Mouse (Mus musculus): Measurements from ENCODE around the gene Btn2a2.

DNA sequence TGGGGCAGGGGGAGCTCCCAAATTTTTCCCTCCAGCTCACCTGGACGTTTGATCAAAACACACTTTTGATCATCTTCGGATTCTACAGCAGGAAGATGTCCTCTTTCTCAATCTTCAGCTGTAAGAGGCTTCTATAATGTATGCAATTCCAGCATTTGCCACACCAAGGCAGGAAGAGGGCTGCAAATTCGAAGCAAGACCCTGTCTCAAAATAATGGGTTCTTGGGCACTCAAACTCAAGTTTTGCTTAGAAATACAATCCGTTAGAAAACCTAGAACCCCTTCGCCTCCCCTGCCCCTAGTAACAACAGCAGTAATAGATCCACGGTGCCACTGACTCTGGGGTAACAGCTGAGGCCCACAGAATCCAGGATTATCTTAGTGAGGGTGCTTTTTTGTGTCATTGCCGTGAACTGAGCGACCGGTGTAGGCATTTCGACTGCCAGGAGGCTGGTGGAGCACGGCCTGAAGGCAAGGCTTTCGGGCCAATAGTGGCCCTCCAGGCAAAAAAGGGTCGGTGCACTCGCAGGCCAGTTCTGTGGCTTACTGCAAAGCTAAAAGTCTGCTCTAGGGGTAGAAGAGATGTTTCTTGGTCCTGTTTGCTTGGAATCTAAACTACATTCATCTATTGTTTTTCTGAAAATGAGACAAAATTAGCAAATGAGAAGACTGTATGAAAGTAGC lies 17.1 kb upstream of the Btn2a2 start:
- TF ChIP-seq TCF12 (IDR thresholded peaks at IDR 0.05; ENCODE audit: low read depth, low read length) (no peak), EP300 (IDR thresholded peaks at IDR 0.05; ENCODE audit: low read length) (no peak), POLR2A (IDR thresholded peaks at IDR 0.05; ENCODE audit: low read depth, low read length) (no peak), GABPA (IDR thresholded peaks at IDR 0.05; ENCODE audit: insufficient replicate concordance, low read depth, low read length) (no peak), ZC3H11A (IDR thresholded peaks at IDR 0.05; ENCODE audit: low read depth, low read length) (no peak), ETS1 (conservative IDR thresholded peaks at IDR 0.05; ENCODE audit: low read depth, low read length) (no peak), CTCF (conservative IDR thresholded peaks at IDR 0.05 in 1 of 2, IDR thresholded peaks at IDR 0.05 in 1 of 2; ENCODE audit: low read depth in 2 of 2, low read length in 2 of 2) (no peak)
